Mouse (Mus musculus): ENCODE measurements at regions not wholly inside any gene's neighbourhood (a gene's known extent, or its start where the extent isn't known, plus 50 kb on each side); places are given as distances from the start of the nearest gene placed in this dataset.
A peak's percentile ranks its signal among the peaks of the same experiment; 100 is the strongest.

- no peak for TF ChIP-seq CTCF (IDR thresholded peaks at IDR 0.05)
- intact Hi-C loops (cut with DNase I), result no loop called here
Measured at GRCm38 (mm10) chr15:31753578-31754281, 152.1 kb downstream of the Fam173b start.

GRCm38 (mm10) chr15:31768959-31769844 is 167.6 kb downstream of the Fam173b start:
- DNase-seq (ENCODE audit: extremely low spot score in 1 of 2, low spot score in 2 of 2), result no peak
- TF ChIP-seq CTCF (IDR thresholded peaks at IDR 0.05), result no peak
- intact Hi-C loops (cut with DNase I), result no loop called here
- H3K27ac ChIP-seq, result no peak overlapping the region
- H3K4me3 ChIP-seq, result no peak overlapping the region

More at GRCm38 (mm10) chr15:31753578-31754281, 152.1 kb downstream of the Fam173b start:
- no peak for DNase-seq (ENCODE audit: extremely low spot score in 1 of 2, low spot score in 2 of 2)
- H3K4me3 ChIP-seq, result no peak overlapping the region
- H3K27ac ChIP-seq, result no peak overlapping the region

GRCm38 (mm10) chr15:31783081-31783480 is 181.4 kb downstream of the Fam173b start:
- DNase-seq (ENCODE audit: extremely low spot score in 1 of 2, low spot score in 2 of 2), result no peak
- TF ChIP-seq CTCF (IDR thresholded peaks at IDR 0.05), result no peak
- no peak overlapping the region for H3K4me3 ChIP-seq
- no peak overlapping the region for H3K27ac ChIP-seq
- intact Hi-C loops (cut with DNase I), result no loop called here

- intact Hi-C loops (cut with DNase I), result no loop called here
- DNase-seq (ENCODE audit: extremely low spot score in 1 of 2, low spot score in 2 of 2), result no peak
- H3K27ac ChIP-seq, result no peak overlapping the region
- peak; percentile 38 for TF ChIP-seq CTCF (IDR thresholded peaks at IDR 0.05)
- H3K4me3 ChIP-seq, result no peak overlapping the region
Measured at GRCm38 (mm10) chr15:31785022-31785421, 183.4 kb downstream of the Fam173b start.

- no peak overlapping the region for H3K4me3 ChIP-seq
- peak; percentile 38 to 74 for DNase-seq (ENCODE audit: extremely low spot score in 1 of 2, low spot score in 2 of 2)
- H3K27ac ChIP-seq, result no peak overlapping the region
- no peak; the same call in 1 of the 2 replicates for TF ChIP-seq CTCF (IDR thresholded peaks at IDR 0.05)
- intact Hi-C loops (cut with DNase I), result loop anchor here (2.0 kb wide), 1 partner anchor 190 kb away; no protein-coding TSS in a partner anchor
Measured at GRCm38 (mm10) chr15:31798863-31799262, 197.2 kb downstream of the Fam173b start.

- DNase-seq (ENCODE audit: extremely low spot score in 1 of 2, low spot score in 2 of 2), result no peak
- intact Hi-C loops (cut with DNase I), result no loop called here
- no peak overlapping the region for H3K27ac ChIP-seq
- H3K4me3 ChIP-seq, result no peak overlapping the region
- TF ChIP-seq CTCF (IDR thresholded peaks at IDR 0.05), result no peak
Measured at GRCm38 (mm10) chr15:31805522-31805921, 203.9 kb downstream of the Fam173b start.

GRCm38 (mm10) chr15:31815551-31815950 is 213.9 kb downstream of the Fam173b start:
- no peak overlapping the region for H3K27ac ChIP-seq
- no peak for DNase-seq (ENCODE audit: extremely low spot score in 1 of 2, low spot score in 2 of 2)
- intact Hi-C loops (cut with DNase I), result no loop called here
- no peak overlapping the region for H3K4me3 ChIP-seq
- TF ChIP-seq CTCF (IDR thresholded peaks at IDR 0.05), result no peak

- Histone ChIP-seq H3K4me3 (no peak overlapping the region), H3K27ac (no peak overlapping the region)
- no peak for TF ChIP-seq CTCF (IDR thresholded peaks at IDR 0.05)
- intact Hi-C loops (cut with DNase I), result no loop called here
- DNase-seq (ENCODE audit: extremely low spot score in 1 of 2, low spot score in 2 of 2), result no peak
Measured at GRCm38 (mm10) chr15:31819219-31819618, 217.6 kb downstream of the Fam173b start.

GRCm38 (mm10) chr15:31827219-31827618 is 225.6 kb downstream of the Fam173b start:
- peak; percentile 49 for TF ChIP-seq CTCF (IDR thresholded peaks at IDR 0.05)
- Histone ChIP-seq H3K27ac (no peak overlapping the region), H3K4me3 (no peak overlapping the region)
- peak in 1 of 2 experiments; percentile 11 for DNase-seq (ENCODE audit: extremely low spot score in 1 of 2, low spot score in 2 of 2)
- intact Hi-C loops (cut with DNase I), result no loop called here

GRCm38 (mm10) chr15:31841519-31841918 is 239.9 kb downstream of the Fam173b start:
- no peak for TF ChIP-seq CTCF (IDR thresholded peaks at IDR 0.05)

GRCm38 (mm10) chr15:31854764-31855163 is 253.1 kb downstream of the Fam173b start:
- intact Hi-C loops (cut with DNase I), result no loop called here
- Histone ChIP-seq H3K27ac (no peak overlapping the region), H3K4me3 (no peak overlapping the region)
- no peak for DNase-seq (ENCODE audit: extremely low spot score in 1 of 2, low spot score in 2 of 2)
- no peak for TF ChIP-seq CTCF (IDR thresholded peaks at IDR 0.05)

More at GRCm38 (mm10) chr15:31841519-31841918, 239.9 kb downstream of the Fam173b start:
- intact Hi-C loops (cut with DNase I), result no loop called here
- no peak overlapping the region for H3K4me3 ChIP-seq
- H3K27ac ChIP-seq, result no peak overlapping the region
- DNase-seq (ENCODE audit: extremely low spot score in 1 of 2, low spot score in 2 of 2), result no peak

- TF ChIP-seq CTCF (IDR thresholded peaks at IDR 0.05), result no peak
- no peak overlapping the region for H3K27ac ChIP-seq
- DNase-seq (ENCODE audit: extremely low spot score in 1 of 2, low spot score in 2 of 2), result no peak
- intact Hi-C loops (cut with DNase I), result no loop called here
- H3K4me3 ChIP-seq, result no peak overlapping the region
Measured at GRCm38 (mm10) chr15:31855188-31855587, 253.5 kb downstream of the Fam173b start.

All from left cerebral cortex, adult 2 months (tissue).